Mouse (Mus musculus) MEL (cell line): ENCODE data around the gene Gm6993. TPM values are rescaled to one million over a fixed set of nuclear protein-coding genes. Genes with fewer than 3 reads are reported as not detected.

Experiments used
- DNase-seq: peaks from one replicate; pipeline ENCODE4 v3.0.0; 2011; ENCODE audit warnings: low read depth, low spot score
- H3K27ac ChIP-seq: 2 replicates; pipeline ENCODE4 v1.5.1; 2012; ENCODE audit warnings: low read depth, mild to moderate bottlenecking, control low read depth, low read length, moderate library complexity; ENCODE audit not compliant: control insufficient read depth
- H3K27me3 ChIP-seq, 2 experiments: fragments of 150-350 bp in 1 of 2; sonication (generic) in 1 of 2; 2 replicates each; pipeline ENCODE4 v1.6.1; 2012; ENCODE audit warnings: low read length in 2 of 2, mild to moderate bottlenecking in 2 of 2, improper control_type of control experiment in 1 of 2, moderate library complexity in 1 of 2; ENCODE audit not compliant: insufficient read depth in 2 of 2, control insufficient read depth in 1 of 2
- H3K36me3 ChIP-seq, 2 experiments: 2 replicates each; pipeline ENCODE4 v1.6.1; 2012 to 2014; ENCODE audit warnings: low read length in 2 of 2, improper control_type of control experiment in 1 of 2, inconsistent platforms in 1 of 2, mild to moderate bottlenecking in 1 of 2; ENCODE audit not compliant: insufficient read depth in 2 of 2, control insufficient read depth in 1 of 2
- H3K4me1 ChIP-seq, 2 experiments: fragments of 150-350 bp in 1 of 2; sonication (generic) in 1 of 2; 2 replicates each; pipeline ENCODE4 v1.6.1; 2012; ENCODE audit warnings: low read length in 2 of 2, improper control_type of control experiment in 1 of 2, mild to moderate bottlenecking in 1 of 2; ENCODE audit not compliant: insufficient read depth in 2 of 2, control insufficient read depth in 1 of 2
- H3K4me3 ChIP-seq, 2 experiments: fragments of 150-350 bp in 1 of 2; sonication (generic) in 1 of 2; 2 replicates each; pipeline ENCODE4 v1.5.1; 2012; ENCODE audit warnings: low read depth in 2 of 2, low read length in 2 of 2, mild to moderate bottlenecking in 2 of 2, moderate library complexity in 2 of 2, control low read depth in 1 of 2, improper control_type of control experiment in 1 of 2; ENCODE audit not compliant: control insufficient read depth in 1 of 2, insufficient read depth in 1 of 2
- H3K79me2 ChIP-seq: 2 replicates; pipeline ENCODE4 v1.6.1; 2012; ENCODE audit warnings: mild to moderate bottlenecking, low read length, moderate library complexity; ENCODE audit not compliant: control insufficient read depth, poor library complexity, insufficient read depth
- H3K9ac ChIP-seq: 2 replicates; pipeline ENCODE4 v1.6.1; 2012; ENCODE audit warnings: low read depth, mild to moderate bottlenecking, control low read depth, low read length, moderate library complexity; ENCODE audit not compliant: control insufficient read depth, poor library complexity, severe bottlenecking
- H3K9me3 ChIP-seq: fragments of 150-350 bp; sonication (generic); replicated peaks from 2 replicates; pipeline ENCODE4 v1.6.1; 2012; ENCODE audit warnings: mild to moderate bottlenecking, low read length, improper control_type of control experiment, moderate library complexity; ENCODE audit not compliant: insufficient read depth
- CHD1 ChIP-seq: IDR thresholded peaks from 2 replicates; pipeline ENCODE4 v1.6.1; 2012; ENCODE audit warnings: low read depth, mild to moderate bottlenecking, inconsistent platforms, low read length, improper control_type of control experiment
- ETS1 ChIP-seq: IDR thresholded peaks from 2 replicates; pipeline ENCODE4 v1.6.1; 2012; ENCODE audit warnings: low read depth, mild to moderate bottlenecking, inconsistent platforms, low read length, improper control_type of control experiment, moderate library complexity
- GATA1 ChIP-seq: IDR thresholded peaks from 2 replicates; pipeline ENCODE4 v1.6.1; 2011; ENCODE audit warnings: low read depth, low read length, improper control_type of control experiment
- HCFC1 ChIP-seq: IDR thresholded peaks from 2 replicates; pipeline ENCODE4 v1.6.1; 2012; ENCODE audit warnings: low read depth, mild to moderate bottlenecking, inconsistent platforms, low read length, improper control_type of control experiment, moderate library complexity
- KAT2A ChIP-seq: conservative IDR thresholded peaks from 2 replicates; pipeline ENCODE4 v1.6.1; 2012; ENCODE audit warnings: low read depth, low read length, improper control_type of control experiment, inconsistent platforms
- MAX ChIP-seq: IDR thresholded peaks from 2 replicates; pipeline ENCODE4 v1.6.1; 2011; ENCODE audit warnings: low read length, improper control_type of control experiment
- MYC ChIP-seq: IDR thresholded peaks from 2 replicates; pipeline ENCODE4 v1.6.1; 2011; ENCODE audit warnings: low read depth, mild to moderate bottlenecking, low read length, improper control_type of control experiment, moderate library complexity
- SIN3A ChIP-seq: IDR thresholded peaks from 2 replicates; pipeline ENCODE4 v1.6.1; 2012; ENCODE audit warnings: low read length, improper control_type of control experiment, inconsistent platforms
- UBTF ChIP-seq: IDR thresholded peaks from 2 replicates; pipeline ENCODE4 v1.6.1; 2012; ENCODE audit warnings: low read depth, mild to moderate bottlenecking, inconsistent platforms, low read length, improper control_type of control experiment, moderate library complexity, borderline replicate concordance; ENCODE audit not compliant: insufficient read depth
- USF2 ChIP-seq, 2 experiments: IDR thresholded peaks; 2 replicates each; pipeline ENCODE4 v1.6.1; 2011 to 2012; ENCODE audit warnings: improper control_type of control experiment in 2 of 2, low read length in 2 of 2, borderline replicate concordance in 1 of 2, inconsistent platforms in 1 of 2, low read depth in 1 of 2, mild to moderate bottlenecking in 1 of 2; ENCODE audit not compliant: insufficient read depth in 1 of 2
- ZKSCAN1 ChIP-seq: IDR thresholded peaks from 2 replicates; pipeline ENCODE4 v1.6.1; 2012; ENCODE audit warnings: low read depth, mild to moderate bottlenecking, inconsistent platforms, low read length, improper control_type of control experiment, moderate library complexity
- ZMIZ1 ChIP-seq: IDR thresholded peaks from 2 replicates; pipeline ENCODE4 v1.6.1; 2012; ENCODE audit warnings: low read depth, mild to moderate bottlenecking, inconsistent platforms, low read length, improper control_type of control experiment, moderate library complexity
- polyA plus RNA-seq, 2 experiments: library from polyadenylated mRNA; stranded (reverse) in 1 of 2; unstranded in 1 of 2; fragments of >175 nt in 1 of 2; fragments of >200 nt in 1 of 2; gene quantifications; 2 replicates each; pipeline versions ENCODE4 v1.2.1 to v1.2.4; 2012; ENCODE audit warnings: low replicate concordance in 2 of 2, low read depth in 1 of 2; ENCODE audit not compliant: insufficient read length in 2 of 2, insufficient read depth in 1 of 2, missing spikeins in 1 of 2
- total RNA-seq: library from RNA; depleted of rRNA; stranded (reverse); fragments of 300-350 nt; gene quantifications from 2 replicates; pipeline ENCODE4 v1.2.3, GENCODE M21; 2012

Gene Gm6993
- total and polyA plus RNA-seq, 3 experiments: not detected

DNA sequence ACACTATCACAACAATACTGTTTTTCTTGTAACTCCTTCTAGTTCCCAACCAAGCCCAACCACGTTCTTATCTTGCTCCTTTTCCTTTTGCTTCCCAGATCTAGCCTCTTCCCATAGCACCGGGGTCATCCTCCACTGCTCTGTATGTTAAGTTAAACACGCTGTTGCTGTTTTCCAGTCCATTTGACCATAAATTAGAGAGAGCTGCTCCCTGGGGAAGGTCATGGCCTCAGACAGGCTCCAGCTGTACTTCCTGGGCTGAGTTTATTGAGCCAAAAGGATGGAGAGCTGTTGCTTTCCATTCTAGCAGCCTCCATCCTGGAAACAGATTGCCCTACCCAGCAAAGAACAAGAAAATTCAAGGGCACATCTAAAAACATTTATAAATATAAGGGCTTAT, 7.6 kb downstream of the Gm6993 start:
- Histone ChIP-seq H3K9me3 (no peaks in the 10 kb centered on the region), H3K27me3 (0 out of 4 replicates have a peak, but pooled peaks cover 0 to 2% of the 10 kb centered on the region in 2 experiments), H3K4me3 (no peak overlapping the region), H3K79me2 (no peaks in the 10 kb centered on the region), H3K9ac (no peak overlapping the region), H3K4me1 (no peaks in the 10 kb centered on the region), H3K36me3 (no peaks in the 10 kb centered on the region), H3K27ac (no peak overlapping the region)
- no peak for DNase-seq
- no peak for TF ChIP-seq HCFC1
- TF ChIP-seq ZKSCAN1: no peak
- no peak for TF ChIP-seq SIN3A

- Histone ChIP-seq H3K79me2 (no peaks in the 10 kb centered on the region), H3K27ac (no peak overlapping the region), H3K9ac (no peak overlapping the region), H3K9me3 (no peaks in the 10 kb centered on the region), H3K27me3 (0 out of 4 replicates have a peak, but pooled peaks cover 0 to 2% of the 10 kb centered on the region in 2 experiments), H3K4me3 (no peak overlapping the region), H3K4me1 (no peaks in the 10 kb centered on the region), H3K36me3 (no peaks in the 10 kb centered on the region)
- no peak for TF ChIP-seq GATA1
- TF ChIP-seq ETS1: no peak
- TF ChIP-seq UBTF: no peak
- TF ChIP-seq USF2 (IDR thresholded peaks at IDR 0.05; ENCODE audit: borderline replicate concordance in 1 of 2, insufficient read depth in 1 of 2, low read depth in 1 of 2, low read length in 2 of 2): no peak
- TF ChIP-seq ZMIZ1: no peak
- no peak for TF ChIP-seq MAX
- no peak for DNase-seq
Measured at GRCm38 (mm10) chr12:31248681-31249080, 8.1 kb downstream of the Gm6993 start.

GRCm38 (mm10) chr12:31252259-31252658, 11.7 kb downstream of the Gm6993 start:
- Histone ChIP-seq H3K4me1 (no peaks in the 10 kb centered on the region), H3K9me3 (no peaks in the 10 kb centered on the region), H3K27me3 (0 out of 4 replicates have a peak, but pooled peaks cover 0 to 2% of the 10 kb centered on the region in 2 experiments), H3K4me3 (no peak overlapping the region), H3K9ac (no peak overlapping the region), H3K79me2 (no peaks in the 10 kb centered on the region), H3K36me3 (no peaks in the 10 kb centered on the region), H3K27ac (no peak overlapping the region)
- DNase-seq: no peak
- TF ChIP-seq HCFC1 (no peak), MYC (no peak), CHD1 (no peak), KAT2A (no peak), USF2 (IDR thresholded peaks at IDR 0.05; ENCODE audit: borderline replicate concordance in 1 of 2, insufficient read depth in 1 of 2, low read depth in 1 of 2, low read length in 2 of 2) (no peak), ZKSCAN1 (no peak)
